19 mouse cellular contexts compared by ENCODE assay signal in genomic region chr5:24915119-24915518, GRCm38 (mm10).
"Had no signal": no experiment of that assay in that cellular context is flagged by ENCODE, and none has a peak within 500 bp of the region (broad histone marks: within the 10 kb centered on the region; RNA-seq: fewer than 3 reads in every experiment).

No protein-coding gene starts in this region.

- H3K4me2 ChIP-seq: limb, embryonic 12.5 days; liver, embryonic 15.5 days; midbrain, embryonic 13.5 days; neural tube, embryonic 13.5 days had no signal

- H3K4me3 ChIP-seq: layer of hippocampus, adult 2 months; left cerebral cortex, adult 2 months; limb, embryonic 12.5 days; liver, embryonic 15.5 days; megakaryocyte, embryonic 14.5 days; midbrain, embryonic 13.5 days; myocyte; neural tube, embryonic 13.5 days had no signal

- H3K36me3 ChIP-seq: limb, embryonic 12.5 days; liver, embryonic 15.5 days; midbrain, embryonic 13.5 days; neural tube, embryonic 13.5 days had no signal

- ATAC-seq: midbrain, embryonic 13.5 days had no signal

- H3K4me1 ChIP-seq: midbrain, embryonic 13.5 days; neural tube, embryonic 13.5 days had no signal

- H3K27ac ChIP-seq: kidney, postnatal 0 days; layer of hippocampus, adult 2 months; left cerebral cortex, adult 2 months; limb, embryonic 12.5 days; liver, embryonic 15.5 days; midbrain, embryonic 13.5 days; neural tube, embryonic 13.5 days had no signal

- H3K9me3 ChIP-seq: limb, embryonic 12.5 days; liver, embryonic 15.5 days; midbrain, embryonic 13.5 days; neural tube, embryonic 13.5 days had no signal

- H3K9ac ChIP-seq: limb, embryonic 12.5 days; liver, embryonic 15.5 days; midbrain, embryonic 13.5 days; neural tube, embryonic 13.5 days had no signal

- DNase-seq: kidney, adult 11 months; kidney, adult 9 months; kidney, postnatal 4 days; lung, adult 2 months; lung, postnatal 36 days; retina, postnatal 1 day; right cerebral cortex, postnatal 4 days; spleen, adult 18-20 months; thymus, adult 18-20 months; thymus, postnatal 36 days had no signal

- H3K27me3 ChIP-seq: limb, embryonic 12.5 days; liver, embryonic 15.5 days; midbrain, embryonic 13.5 days; neural tube, embryonic 13.5 days had no signal
